Mouse (Mus musculus): ENCODE data around the gene Kmt2d.

DNA sequence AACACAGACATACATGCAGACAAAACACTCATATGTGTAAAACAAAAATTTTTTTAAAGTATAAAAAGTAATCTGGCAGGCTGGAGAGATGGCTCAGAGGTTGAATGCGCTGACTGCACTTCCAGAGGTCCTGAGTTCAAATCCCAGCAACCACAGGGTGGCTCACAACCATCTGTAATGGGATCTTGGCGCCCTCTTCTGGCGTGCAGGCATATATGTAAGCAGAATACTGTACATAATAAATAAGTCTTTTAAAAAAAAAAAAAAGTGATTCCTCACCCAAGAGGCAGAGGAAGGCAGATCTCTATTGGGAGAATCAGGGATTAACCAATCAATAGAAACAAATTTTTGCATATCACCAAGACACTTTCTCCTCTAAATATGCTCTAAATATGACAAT lies 47.6 kb downstream of the Kmt2d start:
- TF ChIP-seq GATA1 (IDR thresholded peaks at IDR 0.05; ENCODE audit: borderline replicate concordance, low read length) (no peak), FLI1 (IDR thresholded peaks at IDR 0.05; ENCODE audit: low read length) (no peak)

Measured in megakaryocyte, embryonic 14.5 days (primary cell).